Mouse (Mus musculus) spleen, embryonic (tissue): ENCODE results near the gene Klrb1.
"Not testable (repeated sequence)": the region's sequence is repeated elsewhere in the genome, so short reads cannot be mapped to it uniquely, and the experiment has no call there.

Experiments used
- CTCF ChIA-PET: fragments of 350-600 bp; sonication (Branson Sonifier 250); formaldehyde crosslinking; loops from one replicate; lab custom pipeline; 2022; lab: Charles Lee

Klrb1 gene

GRCm38 (mm10) chr6:128722959-128723358, at the start of gene Klrb1:
Gene Klrb1 (minus strand): TSS chr6:128723059.
- CTCF ChIA-PET, result no interaction called here

GRCm38 (mm10) chr6:128769481-128770253, 46.8 kb upstream of the Klrb1 start:
- CTCF ChIA-PET, result interaction anchor here (0.6 to 0.9 kb wide), 2 partner anchors 17 to 26 kb away, joined by 3 to 4 read pairs; no protein-coding TSS in a partner anchor

- CTCF ChIA-PET, result no interaction called here
Observed at GRCm38 (mm10) chr6:128768047-128768446, 45.2 kb upstream of the Klrb1 start.

GRCm38 (mm10) chr6:128766486-128767254, 43.8 kb upstream of the Klrb1 start:
- CTCF ChIA-PET, result interaction anchor here (0.6 to 2.0 kb wide), 2 partner anchors 36 to 84 kb away, joined by 3 to 5 read pairs; no protein-coding TSS in a partner anchor

- CTCF ChIA-PET, result interaction anchor here (0.6 to 2.0 kb wide), 2 partner anchors 38 to 164 kb away, joined by 3 to 5 read pairs; no protein-coding TSS in a partner anchor
Observed at GRCm38 (mm10) chr6:128765211-128765610, 42.4 kb upstream of the Klrb1 start.

- CTCF ChIA-PET, result interaction anchor here (0.7 to 2.0 kb wide), 2 partner anchors 38 to 48 kb away, joined by 5 read pairs; no protein-coding TSS in a partner anchor
Observed at GRCm38 (mm10) chr6:128764598-128764997, 41.7 kb upstream of the Klrb1 start.

- CTCF ChIA-PET, result interaction anchor here (0.6 to 1.0 kb wide), 3 partner anchors 23 to 179 kb away, joined by 3 to 5 read pairs (median 3); no protein-coding TSS in a partner anchor
Observed at GRCm38 (mm10) chr6:128763736-128764523, 41.1 kb upstream of the Klrb1 start.

- CTCF ChIA-PET, result interaction anchor here (1.0 kb wide), 1 partner anchor 24 kb away, joined by 3 read pairs; no protein-coding TSS in a partner anchor
Observed at GRCm38 (mm10) chr6:128762892-128763670, 40.2 kb upstream of the Klrb1 start.

- CTCF ChIA-PET, result interaction anchor here (0.7 to 0.8 kb wide), 5 partner anchors 65 to 522 kb away, joined by 3 to 17 read pairs (median 6); no protein-coding TSS in a partner anchor
Observed at GRCm38 (mm10) chr6:128761144-128761540, 38.3 kb upstream of the Klrb1 start.

- CTCF ChIA-PET, result interaction anchor here (0.7 to 0.8 kb wide), 5 partner anchors 65 to 523 kb away, joined by 3 to 17 read pairs (median 6); no protein-coding TSS in a partner anchor
Observed at GRCm38 (mm10) chr6:128760416-128761143, 37.7 kb upstream of the Klrb1 start.

- CTCF ChIA-PET, result interaction anchor here (0.8 kb wide), 1 partner anchor 78 kb away, joined by 3 read pairs; no protein-coding TSS in a partner anchor
Observed at GRCm38 (mm10) chr6:128760016-128760415, 37.2 kb upstream of the Klrb1 start.

- CTCF ChIA-PET, result interaction anchor here (0.8 kb wide), 1 partner anchor 155 kb away, joined by 3 read pairs; no protein-coding TSS in a partner anchor
Observed at GRCm38 (mm10) chr6:128759221-128759950, 36.5 kb upstream of the Klrb1 start.

- CTCF ChIA-PET, result interaction anchor here (0.7 kb wide), 1 partner anchor 565 kb away, joined by 3 read pairs; no protein-coding TSS in a partner anchor
Observed at GRCm38 (mm10) chr6:128755402-128755763, 32.5 kb upstream of the Klrb1 start.

GRCm38 (mm10) chr6:128754748-128755401, 32.0 kb upstream of the Klrb1 start:
- CTCF ChIA-PET, result interaction anchor here (0.6 kb wide), 1 partner anchor 708 kb away, joined by 3 read pairs; no protein-coding TSS in a partner anchor

GRCm38 (mm10) chr6:128754265-128754664, 31.4 kb upstream of the Klrb1 start:
- CTCF ChIA-PET, result interaction anchor here (0.6 kb wide), 1 partner anchor 708 kb away, joined by 3 read pairs; no protein-coding TSS in a partner anchor

- CTCF ChIA-PET, result not testable (repeated sequence)
Observed at GRCm38 (mm10) chr6:128753610-128754224, 30.9 kb upstream of the Klrb1 start.

- CTCF ChIA-PET, result not testable (repeated sequence)
Observed at GRCm38 (mm10) chr6:128747006-128747405, 24.1 kb upstream of the Klrb1 start.
